Mouse (Mus musculus) ovary, postnatal 14 days (tissue): Measurements from ENCODE around the gene Ifngr1.
"Not testable (repeated sequence)": the region's sequence is repeated elsewhere in the genome, so short reads cannot be mapped to it uniquely, and the experiment has no call there.

Experiments
- DNase-seq: peaks from one replicate; pipeline ENCODE4 v3.0.0; 2022; ENCODE audit warnings: low spot score

Gene Ifngr1

DNA sequence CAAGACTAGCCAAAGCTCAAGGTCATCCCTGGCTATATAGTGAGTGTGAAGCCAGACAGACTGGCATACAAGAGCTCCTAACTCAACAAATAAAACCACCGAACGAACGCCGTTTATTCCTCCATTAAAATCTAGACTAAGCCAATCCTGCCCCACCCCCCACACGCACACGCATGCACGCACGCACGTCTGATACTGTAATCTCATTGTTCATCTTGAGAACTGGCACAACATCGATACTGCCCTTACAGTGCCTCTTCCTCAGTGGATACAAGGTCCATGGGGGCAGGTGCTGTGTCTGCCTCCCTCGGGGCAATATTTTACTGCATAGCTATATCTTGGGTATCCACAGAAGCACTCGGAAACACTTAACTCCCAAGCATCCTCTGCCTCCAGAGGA lies 2.1 kb upstream of the Ifngr1 start:
- no peak for DNase-seq

- no peak for DNase-seq
Observed at GRCm38 (mm10) chr10:19591286-19591640, 486 bp upstream of the Ifngr1 start.

DNA sequence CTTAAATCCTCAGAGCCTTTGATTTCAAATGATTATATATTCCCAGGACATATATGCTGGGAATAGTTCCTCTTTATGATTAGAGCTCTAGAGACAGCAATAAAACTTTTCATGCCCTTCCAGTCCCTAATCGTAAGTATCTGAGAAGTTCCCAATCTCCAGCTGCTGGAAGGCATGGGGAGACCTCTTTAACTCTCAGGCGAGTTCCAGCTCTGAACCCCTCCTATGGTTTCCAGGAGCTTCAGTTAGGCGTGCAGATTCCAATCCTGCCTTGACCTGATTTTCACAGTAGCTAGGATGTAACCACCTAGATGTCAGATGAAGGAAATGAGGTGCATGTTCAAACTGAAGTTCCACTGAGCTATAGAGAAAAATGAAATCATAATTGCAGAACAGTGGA lies 807 bp downstream of the Ifngr1 start:
- no peak for DNase-seq

DNA sequence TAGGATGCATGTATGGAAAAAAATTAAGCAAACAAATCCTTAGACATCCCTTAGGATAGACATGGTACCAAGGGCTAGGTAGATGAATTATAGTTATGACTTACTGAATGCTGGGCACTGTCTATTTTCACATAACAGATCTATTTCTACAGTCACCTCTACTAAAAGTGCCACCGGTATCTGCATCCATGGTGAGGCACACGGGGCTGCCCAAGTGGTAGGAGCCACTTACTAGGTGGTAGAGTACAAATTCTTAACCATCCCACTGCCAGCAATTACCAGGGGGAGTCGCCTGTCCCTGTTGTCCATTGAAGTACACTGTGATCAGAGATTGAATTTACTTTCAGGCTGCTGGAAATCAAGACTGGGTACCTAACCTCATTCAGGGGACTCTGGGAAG lies 1.5 kb downstream of the Ifngr1 start:
- no peak for DNase-seq

DNA sequence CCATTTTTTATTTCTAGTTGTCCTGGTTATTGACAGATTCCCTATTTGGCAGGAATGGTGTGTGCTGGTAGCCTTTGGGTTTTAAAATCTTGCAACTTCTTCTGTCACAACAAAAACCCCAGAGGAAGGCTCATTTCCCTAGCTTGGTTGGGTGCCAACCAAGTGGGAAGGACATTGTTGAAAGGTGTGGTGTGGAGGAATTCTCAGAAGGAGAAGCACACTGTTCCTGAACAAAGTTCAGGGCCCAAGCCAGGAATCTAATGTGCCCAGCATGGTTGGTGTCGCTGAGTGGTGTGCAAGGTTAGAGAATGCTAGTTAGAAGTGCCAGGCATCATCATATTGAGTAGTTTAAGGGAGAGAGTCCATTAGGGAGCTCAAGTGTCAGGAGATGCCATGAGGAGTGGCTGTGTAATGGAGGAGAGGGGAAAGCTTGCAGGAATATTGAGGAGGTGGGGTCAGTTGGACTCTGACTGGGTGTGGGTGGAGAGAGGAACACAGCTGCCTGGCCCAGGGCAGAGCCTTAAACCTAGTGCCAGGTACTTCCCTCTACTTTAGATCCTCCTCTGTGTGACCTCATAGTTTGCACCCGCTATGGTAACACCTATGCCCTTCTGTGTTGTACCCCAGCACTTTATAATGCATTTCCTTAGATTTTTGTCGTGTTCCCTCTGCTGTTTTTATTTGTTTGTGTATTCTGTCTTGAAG lies 2.6 kb downstream of the Ifngr1 start:
- DNase-seq, result no peak

- DNase-seq, result no peak
Observed at GRCm38 (mm10) chr10:19596866-19597265, 5.1 kb downstream of the Ifngr1 start.

DNA sequence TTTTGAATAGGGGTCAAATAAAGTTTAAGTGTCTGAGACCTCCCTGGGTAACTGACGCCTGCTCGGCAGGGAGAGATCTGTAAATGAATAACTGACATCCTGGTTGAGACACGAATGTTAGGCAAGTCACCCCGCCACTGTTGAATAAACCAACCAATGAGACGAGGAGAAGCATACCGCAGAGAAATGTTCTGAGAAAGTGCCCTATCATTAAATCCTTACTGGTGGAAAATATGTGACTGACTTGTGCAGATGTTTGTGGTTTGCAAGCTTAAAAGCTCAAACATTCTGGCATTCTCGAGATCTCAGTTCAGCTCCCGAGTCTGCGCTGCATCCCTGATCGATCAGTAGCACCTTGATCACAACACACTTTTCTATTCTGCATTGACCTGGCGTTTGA lies 6.3 kb downstream of the Ifngr1 start:
- no peak for DNase-seq

- no peak for DNase-seq
Observed at GRCm38 (mm10) chr10:19599331-19600092, 7.8 kb downstream of the Ifngr1 start.

- DNase-seq, result no peak
Observed at GRCm38 (mm10) chr10:19600093-19600420, 8.3 kb downstream of the Ifngr1 start.

DNA sequence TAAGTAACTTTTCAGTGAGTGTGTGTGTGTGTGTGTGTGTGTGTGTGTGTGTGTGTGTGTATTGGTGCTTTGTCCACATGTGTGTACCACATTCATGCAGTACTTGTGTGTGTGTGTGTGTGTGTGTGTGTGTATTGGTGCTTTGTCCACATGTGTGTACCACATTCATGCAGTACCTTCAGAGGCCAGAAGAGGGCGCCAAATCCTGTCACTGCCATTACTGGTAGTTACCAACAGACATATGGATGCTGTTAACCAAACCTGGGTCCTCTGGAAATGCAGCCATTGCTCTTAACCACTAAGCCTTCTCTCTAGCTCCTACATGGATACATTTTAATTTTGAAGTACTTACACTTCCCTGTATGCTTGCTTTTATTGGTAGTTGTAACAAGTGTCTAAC lies 9.8 kb downstream of the Ifngr1 start:
- not testable (repeated sequence) for DNase-seq

- DNase-seq, result no peak
Observed at GRCm38 (mm10) chr10:19603231-19603630, 11.5 kb downstream of the Ifngr1 start.

GRCm38 (mm10) chr10:19609125-19609524 lies 17.4 kb downstream of the Ifngr1 start:
- no peak for DNase-seq

GRCm38 (mm10) chr10:19611616-19612015 lies 19.9 kb downstream of the Ifngr1 start:
- DNase-seq, result no peak

DNA sequence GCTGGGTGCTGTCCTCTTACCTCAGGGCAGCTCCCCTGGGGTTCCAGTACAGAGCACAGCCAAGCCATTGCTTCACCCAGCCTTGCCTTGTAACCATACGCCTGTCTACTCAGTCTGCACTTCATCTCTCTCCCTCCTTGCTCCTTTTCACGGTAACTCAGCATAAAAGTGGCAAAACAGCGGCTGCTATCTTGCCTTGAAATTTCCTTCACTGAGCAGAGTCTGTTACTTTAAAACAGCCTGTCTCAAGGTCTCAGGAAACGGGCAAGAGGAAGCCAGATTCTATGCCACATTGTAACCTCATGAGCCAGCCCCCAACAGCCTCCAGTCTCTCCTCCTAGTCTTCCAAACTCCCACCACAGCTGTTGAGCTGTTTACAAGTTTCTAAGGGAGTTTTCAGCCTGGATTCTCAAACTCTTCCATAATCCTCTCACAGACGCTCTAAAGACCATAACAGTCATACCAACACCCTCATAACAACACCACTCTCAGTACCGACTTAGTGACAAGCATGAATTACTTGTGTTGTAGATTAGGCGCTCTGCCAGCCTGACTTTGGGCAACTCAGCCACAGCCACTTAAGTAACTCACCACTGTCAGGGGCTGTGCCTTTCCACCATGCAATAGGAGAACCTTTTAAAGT lies 21.5 kb downstream of the Ifngr1 start:
- no peak for DNase-seq

GRCm38 (mm10) chr10:19619736-19620135 lies 28.0 kb downstream of the Ifngr1 start:
- no peak for DNase-seq

GRCm38 (mm10) chr10:19621408-19622048 lies 29.8 kb downstream of the Ifngr1 start, which contains the start of gene Il22ra2:
Il22ra2 (plus strand) TSS chr10:19621998.
- no peak for DNase-seq

GRCm38 (mm10) chr10:19624617-19625016 lies 32.9 kb downstream of the Ifngr1 start:
- no peak for DNase-seq

GRCm38 (mm10) chr10:19627342-19627741 lies 35.6 kb downstream of the Ifngr1 start:
- DNase-seq, result no peak

- DNase-seq, result no peak
Observed at GRCm38 (mm10) chr10:19627748-19628147, 36.0 kb downstream of the Ifngr1 start.

- no peak for DNase-seq
Observed at GRCm38 (mm10) chr10:19631616-19632195, 40.0 kb downstream of the Ifngr1 start.

DNA sequence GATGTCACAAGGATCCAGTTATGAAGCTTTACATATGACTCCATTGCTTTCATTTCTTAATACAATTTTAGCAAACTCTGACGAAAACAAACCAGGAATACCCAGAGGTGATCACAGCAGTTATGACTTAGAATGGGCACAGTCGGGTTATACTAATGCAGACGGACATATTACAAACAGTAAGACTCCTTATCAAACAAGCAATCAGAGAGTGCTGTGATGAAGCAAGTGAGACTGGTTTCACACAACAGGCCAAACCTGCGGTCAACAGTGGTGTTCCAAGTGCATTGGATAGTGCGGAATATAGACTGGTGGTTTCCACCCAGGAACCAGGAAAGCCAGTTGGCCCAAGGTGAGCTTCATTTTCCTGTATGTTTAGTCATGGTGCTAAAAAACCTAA lies 47.1 kb downstream of the Ifngr1 start:
- DNase-seq, result no peak

DNA sequence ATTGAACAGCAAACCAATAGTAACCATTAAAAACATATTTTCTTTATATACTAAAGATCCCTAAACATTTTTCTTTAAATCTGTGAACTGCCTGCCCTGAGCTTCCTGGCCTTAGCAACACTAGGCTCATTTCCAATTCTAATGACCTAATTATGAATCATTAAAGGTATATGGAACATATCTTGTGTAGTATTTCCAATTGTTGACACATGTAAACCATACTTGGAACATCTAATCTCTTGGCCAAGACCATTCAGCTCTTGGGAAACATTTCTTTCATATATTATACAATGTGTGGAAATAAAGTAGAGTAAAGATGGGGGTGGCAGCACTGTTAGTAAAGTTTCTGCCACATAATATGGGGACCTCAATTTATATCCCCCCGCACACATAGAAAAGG lies 47.9 kb downstream of the Ifngr1 start:
- no peak for DNase-seq
